Mouse (Mus musculus): Measurements from ENCODE around the gene Ush1g. TPM values are rescaled to one million over a fixed set of nuclear protein-coding genes. Genes with fewer than 3 reads are reported as not detected.

Ush1g gene
- total RNA-seq (2014; fragmentation: Nextera tagmentation) = not detected in 2 replicates
- total RNA-seq (2017) = not detected in 2 replicates

- peak; percentile 46 for ATAC-seq (replicated peaks; ENCODE audit: low FRiP score, low TSS enrichment, poor library complexity, severe bottlenecking)
Observed at GRCm38 (mm10) chr11:115321906-115322693, at the start of gene Ush1g. Gene Ush1g (minus strand): TSS chr11:115322041.

- no peak for ATAC-seq (replicated peaks; ENCODE audit: low FRiP score, low TSS enrichment, poor library complexity, severe bottlenecking)
Observed at GRCm38 (mm10) chr11:115371354-115371753, 49.5 kb upstream of the Ush1g start.

DNA sequence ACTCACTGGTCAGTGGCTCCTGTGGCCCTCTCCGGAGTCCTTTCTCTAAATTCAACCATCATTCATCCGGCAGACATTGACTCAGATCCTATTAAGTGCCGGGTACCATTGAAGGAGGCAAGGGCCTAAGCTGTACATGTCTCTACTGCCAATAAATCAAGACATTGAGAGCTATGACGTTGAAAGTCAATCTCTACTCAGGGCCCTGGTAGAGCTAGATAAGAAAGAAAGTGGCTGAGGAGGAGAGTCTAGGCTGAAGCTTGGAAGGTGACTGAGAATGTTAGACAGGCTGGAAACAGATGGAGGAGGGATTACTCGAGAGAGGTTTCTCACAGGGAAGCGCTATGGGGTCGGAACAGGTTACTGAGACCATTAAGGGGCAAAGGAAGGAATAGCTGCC, 48.5 kb upstream of the Ush1g start:
- 0 out of 2 replicates have a peak, but pooled peaks have one; percentile 28 for ATAC-seq (replicated peaks; ENCODE audit: low FRiP score, low TSS enrichment, poor library complexity, severe bottlenecking)

- ATAC-seq (replicated peaks; ENCODE audit: low FRiP score, low TSS enrichment, poor library complexity, severe bottlenecking) = peak; percentile 86
Observed at GRCm38 (mm10) chr11:115367395-115367944, 45.6 kb upstream of the Ush1g start, which contains the start of gene Hid1. Gene Hid1 (minus strand): TSS chr11:115367756.

- no peak for ATAC-seq (replicated peaks; ENCODE audit: low FRiP score, low TSS enrichment, poor library complexity, severe bottlenecking)
Observed at GRCm38 (mm10) chr11:115366706-115367394, 45.0 kb upstream of the Ush1g start.

DNA sequence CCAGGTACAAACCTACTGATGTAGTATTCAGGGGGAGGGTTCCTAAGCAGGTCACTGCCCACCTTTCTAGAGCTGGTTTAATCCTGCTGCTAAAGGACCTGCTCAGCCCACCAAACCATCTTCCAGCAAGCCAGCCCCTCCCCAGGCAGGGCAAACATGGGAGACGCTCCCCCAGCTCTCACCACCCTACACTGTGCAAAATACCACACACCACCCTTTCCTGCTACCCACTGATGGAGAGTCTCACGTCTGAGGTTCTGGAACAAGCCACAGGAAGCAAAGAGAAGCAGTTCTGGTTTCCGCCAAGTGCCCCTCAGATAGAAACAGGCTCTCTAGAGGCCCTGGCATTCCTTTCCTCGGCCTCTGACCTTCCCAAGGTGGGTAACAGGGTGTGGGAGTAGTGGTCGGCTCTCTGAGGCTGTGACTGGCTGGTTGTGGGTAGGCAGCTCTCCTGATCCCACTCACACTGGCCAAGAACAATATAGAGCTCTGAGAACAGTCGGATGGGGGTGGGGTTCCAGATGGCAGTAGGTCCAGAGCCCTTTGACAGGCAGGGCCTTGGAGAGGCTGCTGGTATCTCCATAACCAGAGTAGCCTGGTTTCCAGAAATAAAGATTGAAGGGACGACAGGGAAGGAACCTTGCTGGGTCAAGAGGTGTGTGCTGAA, 44.3 kb upstream of the Ush1g start:
- no peak for ATAC-seq (replicated peaks; ENCODE audit: low FRiP score, low TSS enrichment, poor library complexity, severe bottlenecking)

- no peak for ATAC-seq (replicated peaks; ENCODE audit: low FRiP score, low TSS enrichment, poor library complexity, severe bottlenecking)
Observed at GRCm38 (mm10) chr11:115364136-115364535, 42.3 kb upstream of the Ush1g start.

- ATAC-seq (replicated peaks; ENCODE audit: low FRiP score, low TSS enrichment, poor library complexity, severe bottlenecking) = no peak
Observed at GRCm38 (mm10) chr11:115359726-115360125, 37.9 kb upstream of the Ush1g start.

DNA sequence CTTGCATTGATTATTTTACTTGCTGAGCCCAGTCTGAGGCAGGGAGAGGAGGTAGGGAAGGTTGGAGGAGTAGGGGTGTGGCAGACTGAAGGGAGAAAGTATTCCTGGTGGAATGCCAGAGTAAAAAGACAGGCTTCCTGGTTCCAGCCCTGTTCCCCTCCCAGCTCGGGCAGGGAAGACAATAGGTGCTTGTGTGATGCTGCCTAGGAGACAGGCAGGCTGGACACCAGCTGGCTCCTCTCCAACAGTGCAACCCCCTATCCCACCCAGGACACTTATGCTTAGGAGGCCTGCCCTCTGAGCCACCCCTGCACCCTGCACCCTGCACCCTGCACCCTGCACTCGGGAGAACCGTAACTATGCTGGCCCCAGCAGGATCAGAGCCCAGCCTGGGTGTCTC, 37.5 kb upstream of the Ush1g start:
- ATAC-seq (replicated peaks; ENCODE audit: low FRiP score, low TSS enrichment, poor library complexity, severe bottlenecking) = no peak

DNA sequence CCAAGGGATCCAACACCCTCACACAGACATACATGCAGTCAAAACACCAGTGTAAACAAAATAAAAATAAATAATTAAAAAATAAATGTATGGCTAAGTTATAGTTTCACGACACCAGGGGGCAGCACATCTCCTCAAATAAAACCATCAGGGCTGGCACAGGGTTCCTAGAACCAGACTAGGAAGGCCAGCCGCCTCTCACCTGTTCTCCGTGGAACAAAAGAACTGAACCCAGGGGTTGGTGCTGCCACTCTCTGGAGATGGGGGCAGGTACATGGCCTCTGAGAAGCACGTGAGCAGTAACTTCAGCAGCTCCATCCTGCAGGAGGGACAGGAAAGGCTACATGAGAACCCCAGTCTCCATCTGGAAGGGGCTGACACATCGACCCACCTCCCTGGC, 36.6 kb upstream of the Ush1g start:
- ATAC-seq (replicated peaks; ENCODE audit: low FRiP score, low TSS enrichment, poor library complexity, severe bottlenecking) = no peak

- ATAC-seq (replicated peaks; ENCODE audit: low FRiP score, low TSS enrichment, poor library complexity, severe bottlenecking) = peak; percentile 66; the same call in 1 of the 2 replicates
Observed at GRCm38 (mm10) chr11:115354183-115354582, 32.3 kb upstream of the Ush1g start.

- no peak for ATAC-seq (replicated peaks; ENCODE audit: low FRiP score, low TSS enrichment, poor library complexity, severe bottlenecking)
Observed at GRCm38 (mm10) chr11:115353375-115353774, 31.5 kb upstream of the Ush1g start.

DNA sequence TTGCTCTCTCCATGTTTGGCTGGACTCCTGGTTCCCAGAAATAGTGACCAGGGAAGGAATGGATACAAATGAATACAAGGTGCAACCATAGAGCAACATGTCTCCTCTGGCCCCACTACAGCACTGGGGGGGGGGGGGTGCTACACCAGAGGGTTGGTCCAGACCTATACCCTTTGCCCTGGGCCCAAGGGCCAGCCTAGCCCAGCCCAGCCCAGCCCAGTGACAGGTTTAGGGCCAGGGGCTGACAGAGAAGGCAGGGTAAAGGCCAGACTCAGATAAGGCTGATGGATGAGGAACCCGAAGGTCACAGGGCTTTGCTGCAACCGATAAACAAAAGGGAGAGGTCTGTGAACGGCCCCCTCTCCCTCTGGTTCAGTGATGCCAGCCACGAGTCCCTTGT, 28.1 kb upstream of the Ush1g start:
- no peak for ATAC-seq (replicated peaks; ENCODE audit: low FRiP score, low TSS enrichment, poor library complexity, severe bottlenecking)

DNA sequence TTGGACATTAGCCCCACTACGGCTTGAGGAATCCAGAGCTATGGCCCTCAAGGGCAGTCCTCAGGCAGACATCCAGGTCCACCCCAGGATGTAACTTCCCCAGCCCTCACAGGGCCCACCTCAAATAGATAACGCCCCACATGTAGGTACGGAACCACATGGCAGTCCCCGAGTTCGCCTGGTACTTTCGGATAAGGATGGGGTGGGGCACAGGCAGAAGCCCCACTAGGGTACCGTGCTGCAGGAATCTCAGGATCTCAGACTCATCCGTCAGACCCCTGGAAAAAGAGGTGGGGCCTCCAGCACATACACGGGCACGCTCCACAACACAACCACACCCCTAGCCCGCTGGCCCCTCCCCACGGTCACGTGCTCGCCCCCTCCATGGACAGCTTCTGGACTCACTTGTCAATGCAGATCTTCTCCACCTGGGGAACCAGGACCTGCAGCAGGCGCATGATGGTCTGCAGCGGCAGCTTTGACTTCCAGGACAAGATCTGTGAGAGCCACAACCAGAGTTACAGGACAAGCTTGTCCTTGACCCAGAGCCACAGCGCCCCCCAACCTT, 26.9 kb upstream of the Ush1g start:
- no peak for ATAC-seq (replicated peaks; ENCODE audit: low FRiP score, low TSS enrichment, poor library complexity, severe bottlenecking)

- ATAC-seq (replicated peaks; ENCODE audit: low FRiP score, low TSS enrichment, poor library complexity, severe bottlenecking) = no peak
Observed at GRCm38 (mm10) chr11:115345515-115345914, 23.7 kb upstream of the Ush1g start.

DNA sequence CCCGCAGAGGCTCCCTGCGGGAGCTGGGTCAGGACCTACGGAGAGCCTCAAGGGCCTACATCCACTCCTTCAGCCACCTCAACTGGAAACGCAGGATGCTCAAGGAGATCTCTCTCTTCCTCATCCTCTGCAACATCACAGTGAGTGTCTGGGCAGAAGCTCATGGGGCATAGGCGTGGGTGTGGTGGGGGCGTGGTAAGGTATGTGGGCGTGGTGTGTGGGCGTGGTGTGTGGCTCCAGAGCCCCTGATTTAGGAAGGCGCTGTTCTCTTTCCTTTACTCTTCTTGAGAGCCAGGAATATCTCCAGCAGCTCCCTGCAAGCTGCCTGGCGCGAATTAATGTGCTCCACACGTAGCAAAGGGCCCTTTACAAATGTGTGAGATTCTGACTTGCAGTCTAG, 23.1 kb upstream of the Ush1g start:
- no peak; the same call in 1 of the 2 replicates for ATAC-seq (replicated peaks; ENCODE audit: low FRiP score, low TSS enrichment, poor library complexity, severe bottlenecking)

- ATAC-seq (replicated peaks; ENCODE audit: low FRiP score, low TSS enrichment, poor library complexity, severe bottlenecking) = no peak
Observed at GRCm38 (mm10) chr11:115341866-115342265, 20.0 kb upstream of the Ush1g start.

DNA sequence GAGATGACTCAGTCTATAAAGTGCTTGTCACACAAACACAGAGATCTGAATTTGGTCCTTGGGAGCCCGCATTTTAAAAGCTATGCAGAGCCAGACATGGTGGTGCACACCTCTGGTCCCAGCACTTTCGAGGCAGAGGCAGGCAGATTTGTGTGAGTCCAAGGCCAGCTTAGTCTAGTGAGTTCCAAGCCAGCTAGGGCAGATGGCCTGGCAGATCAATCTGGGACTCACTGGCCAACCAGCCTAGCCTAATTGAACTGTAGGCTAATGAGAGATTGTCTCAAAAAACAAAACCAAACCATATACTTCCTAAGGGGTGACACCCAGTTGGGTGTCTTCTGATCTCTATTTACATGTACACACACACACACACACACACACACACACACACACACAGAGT, 19.4 kb upstream of the Ush1g start:
- no peak for ATAC-seq (replicated peaks; ENCODE audit: low FRiP score, low TSS enrichment, poor library complexity, severe bottlenecking)

DNA sequence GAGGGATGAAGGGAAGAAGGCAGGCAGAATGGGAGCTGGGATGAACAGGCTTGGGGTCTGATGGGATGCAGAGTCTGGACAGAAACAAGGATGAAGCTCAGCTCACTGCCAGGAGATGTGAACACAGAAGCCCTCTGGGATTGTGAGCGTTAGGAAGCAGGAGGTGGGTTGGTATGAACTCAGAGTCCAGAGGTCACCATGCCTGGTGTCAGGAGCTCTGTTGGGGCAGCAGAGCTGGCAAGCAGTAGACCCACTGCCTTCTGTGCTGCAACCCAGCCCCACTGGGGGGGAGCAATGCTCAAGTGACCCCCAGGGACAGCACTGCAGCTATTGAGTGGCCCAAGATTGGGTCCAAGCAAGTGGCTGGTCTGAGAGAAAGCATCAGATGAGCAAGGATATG, 16.0 kb upstream of the Ush1g start:
- no peak for ATAC-seq (replicated peaks; ENCODE audit: low FRiP score, low TSS enrichment, poor library complexity, severe bottlenecking)

DNA sequence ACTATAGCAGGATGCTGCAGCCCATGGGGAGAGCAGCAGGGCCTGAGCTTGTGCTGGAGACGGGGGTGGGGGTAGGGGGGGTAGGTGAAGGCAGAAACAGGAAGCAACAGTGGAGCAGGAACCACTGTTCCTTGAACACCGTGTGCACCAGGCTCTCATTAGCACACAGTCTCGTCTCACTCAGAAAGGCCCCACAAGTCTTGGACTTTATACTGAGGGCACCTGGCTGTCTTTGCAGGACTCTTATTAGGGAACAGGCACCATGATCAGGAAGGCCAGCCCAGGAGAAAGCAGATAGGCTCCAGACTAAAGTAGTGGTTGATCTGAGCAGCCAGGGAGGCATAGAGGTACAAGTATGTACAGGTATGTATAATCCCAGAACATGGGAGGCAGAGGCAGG, 15.5 kb upstream of the Ush1g start:
- no peak for ATAC-seq (replicated peaks; ENCODE audit: low FRiP score, low TSS enrichment, poor library complexity, severe bottlenecking)

All from megakaryocyte-erythroid progenitor cell, adult 5-6 weeks (primary cell).